Mouse (Mus musculus): ENCODE results near the gene Alox8. TPM values are rescaled to one million over a fixed set of nuclear protein-coding genes. Genes with fewer than 3 reads are reported as not detected.

Alox8 gene
- 0.59 and 0.72 TPM in 2 replicates for polyA plus RNA-seq (2015; fragmentation: Nextera tagmentation; extraction: Ambion mirVana)

DNA sequence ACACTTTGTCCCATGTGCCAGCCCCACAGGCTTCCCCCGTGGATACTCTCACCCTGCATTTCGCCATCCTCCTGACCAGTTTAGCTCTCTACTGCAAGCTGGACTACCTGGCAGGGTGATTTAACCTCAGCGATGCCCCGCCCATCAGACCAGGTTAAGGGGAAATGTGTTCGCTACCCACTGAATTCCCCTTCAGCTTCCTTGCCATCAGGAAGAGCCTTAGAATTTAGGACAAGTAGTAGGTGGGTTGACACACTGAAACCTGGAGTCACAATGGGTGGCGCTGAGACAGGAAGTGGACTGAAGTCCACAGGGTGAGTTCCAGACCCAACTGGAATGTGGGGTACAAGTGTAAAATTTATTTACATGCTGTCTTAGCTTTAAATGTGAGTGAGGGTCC is at the start of gene Alox8:
Gene Alox8, minus strand, starts transcription at position 101 of the 400 bp plus-strand sequence.
- H3K27ac ChIP-seq (ENCODE audit: low read length), result no peak within 1 kb of the TSS
- H3K9ac ChIP-seq (ENCODE audit: low read depth, low read length), result peak within 1 kb of the TSS; percentile 47
- peaks cover 14% of the 10 kb centered on the region for H3K27me3 ChIP-seq (ENCODE audit: control insufficient read depth, insufficient read depth, low read depth, low read length)
- WGBS, result 31% methylated on average over 6 of the region's 6 CpGs
- no peak for ATAC-seq
- peak within 1 kb of the TSS; percentile 28 for H3K4me3 ChIP-seq (ENCODE audit: low read depth, low read length)
- H3K36me3 ChIP-seq (ENCODE audit: control insufficient read depth, insufficient read depth, low read length), result no peaks in the 10 kb centered on the region
- peaks cover 4% of the 10 kb centered on the region; the same call in 1 of the 2 replicates for H3K4me1 ChIP-seq (ENCODE audit: control insufficient read depth, insufficient read depth, low read length)
- H3K4me2 ChIP-seq (ENCODE audit: low read length), result peak within 1 kb of the TSS; percentile 52
- no peaks in the 10 kb centered on the region for H3K9me3 ChIP-seq (replicated peaks; ENCODE audit: control insufficient read depth, low read length, poor library complexity, severe bottlenecking)

DNA sequence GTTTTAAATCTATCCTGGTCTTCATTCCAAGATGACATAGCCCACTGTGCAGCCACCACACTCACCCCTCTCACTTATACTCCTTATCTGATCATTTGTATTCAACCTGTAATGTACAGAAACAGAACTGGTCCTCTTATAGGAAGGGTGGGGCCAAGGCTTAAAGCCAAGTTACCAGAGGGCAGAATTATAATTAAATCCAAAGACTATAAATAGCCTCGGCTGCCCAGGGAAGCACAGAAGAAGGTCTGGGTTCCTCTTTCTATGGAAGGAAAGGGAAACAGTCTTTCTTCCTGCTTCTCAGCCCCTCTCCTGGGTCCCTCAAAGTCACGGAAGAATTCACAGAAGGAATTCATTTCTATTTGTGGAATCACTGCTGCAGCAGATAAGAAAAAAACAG is 48.0 kb upstream of the Alox8 start:
- Histone ChIP-seq H3K9ac (ENCODE audit: low read depth, low read length) (no peak overlapping the region), H3K27ac (ENCODE audit: low read length) (no peak overlapping the region), H3K36me3 (ENCODE audit: control insufficient read depth, insufficient read depth, low read length) (no peaks in the 10 kb centered on the region), H3K4me3 (ENCODE audit: low read depth, low read length) (no peak overlapping the region), H3K27me3 (ENCODE audit: control insufficient read depth, insufficient read depth, low read depth, low read length) (no peaks in the 10 kb centered on the region), H3K4me1 (ENCODE audit: control insufficient read depth, insufficient read depth, low read length) (no peaks in the 10 kb centered on the region), H3K4me2 (ENCODE audit: low read length) (no peak overlapping the region), H3K9me3 (replicated peaks; ENCODE audit: control insufficient read depth, low read length, poor library complexity, severe bottlenecking) (no peaks in the 10 kb centered on the region)
- no peak for ATAC-seq
- WGBS, result 30% methylated on average over 2 of the region's 2 CpGs

DNA sequence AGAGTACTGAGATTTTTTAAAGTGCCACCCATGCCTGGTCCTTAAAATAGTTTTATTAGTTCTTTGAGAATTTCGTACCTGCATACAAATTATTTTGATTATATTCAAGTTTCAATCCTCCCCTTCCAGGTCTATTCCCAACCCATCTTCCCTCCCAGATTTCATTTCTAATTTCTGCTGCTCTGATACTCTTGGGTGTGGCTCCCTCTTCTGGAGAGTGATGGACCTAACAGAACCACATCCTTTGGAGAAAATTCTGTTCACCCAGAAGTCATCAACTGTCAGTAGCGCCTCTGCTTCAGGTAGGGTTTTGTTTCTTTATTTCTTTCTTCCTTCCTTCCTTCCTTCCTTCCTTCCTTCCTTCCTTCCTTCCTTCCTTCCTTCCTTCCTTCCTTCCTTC is 47.3 kb upstream of the Alox8 start:
- Histone ChIP-seq H3K9me3 (replicated peaks; ENCODE audit: control insufficient read depth, low read length, poor library complexity, severe bottlenecking) (no peaks in the 10 kb centered on the region), H3K4me3 (ENCODE audit: low read depth, low read length) (no peak overlapping the region), H3K4me1 (ENCODE audit: control insufficient read depth, insufficient read depth, low read length) (no peaks in the 10 kb centered on the region), H3K27ac (ENCODE audit: low read length) (no peak overlapping the region), H3K4me2 (ENCODE audit: low read length) (no peak overlapping the region), H3K36me3 (ENCODE audit: control insufficient read depth, insufficient read depth, low read length) (no peaks in the 10 kb centered on the region), H3K9ac (ENCODE audit: low read depth, low read length) (no peak overlapping the region), H3K27me3 (ENCODE audit: control insufficient read depth, insufficient read depth, low read depth, low read length) (no peaks in the 10 kb centered on the region)
- no peak for ATAC-seq
- WGBS, result 24% methylated on average over 2 of the region's 2 CpGs

DNA sequence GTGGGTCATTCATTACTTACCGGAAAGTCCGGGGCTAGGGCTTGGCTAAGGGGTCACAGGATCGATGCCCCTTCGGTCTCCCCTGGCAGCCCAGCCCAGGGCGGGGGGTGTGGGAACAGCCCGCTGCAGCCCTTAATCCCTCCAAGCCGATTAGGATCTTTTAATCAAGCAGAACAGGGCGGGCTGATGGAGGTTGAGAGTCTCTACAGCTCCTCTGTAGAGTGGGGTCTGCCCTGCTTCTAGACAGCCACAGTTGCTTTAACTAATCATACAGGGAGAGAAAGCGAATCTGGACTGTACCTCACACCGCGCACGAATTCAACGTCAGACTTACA is 39.2 kb upstream of the Alox8 start, which contains the start of gene Gucy2e:
Gene Gucy2e, minus strand, starts transcription at position 111 of the 335 bp plus-strand sequence.
- H3K9me3 ChIP-seq (replicated peaks; ENCODE audit: control insufficient read depth, low read length, poor library complexity, severe bottlenecking), result no peaks in the 10 kb centered on the region

DNA sequence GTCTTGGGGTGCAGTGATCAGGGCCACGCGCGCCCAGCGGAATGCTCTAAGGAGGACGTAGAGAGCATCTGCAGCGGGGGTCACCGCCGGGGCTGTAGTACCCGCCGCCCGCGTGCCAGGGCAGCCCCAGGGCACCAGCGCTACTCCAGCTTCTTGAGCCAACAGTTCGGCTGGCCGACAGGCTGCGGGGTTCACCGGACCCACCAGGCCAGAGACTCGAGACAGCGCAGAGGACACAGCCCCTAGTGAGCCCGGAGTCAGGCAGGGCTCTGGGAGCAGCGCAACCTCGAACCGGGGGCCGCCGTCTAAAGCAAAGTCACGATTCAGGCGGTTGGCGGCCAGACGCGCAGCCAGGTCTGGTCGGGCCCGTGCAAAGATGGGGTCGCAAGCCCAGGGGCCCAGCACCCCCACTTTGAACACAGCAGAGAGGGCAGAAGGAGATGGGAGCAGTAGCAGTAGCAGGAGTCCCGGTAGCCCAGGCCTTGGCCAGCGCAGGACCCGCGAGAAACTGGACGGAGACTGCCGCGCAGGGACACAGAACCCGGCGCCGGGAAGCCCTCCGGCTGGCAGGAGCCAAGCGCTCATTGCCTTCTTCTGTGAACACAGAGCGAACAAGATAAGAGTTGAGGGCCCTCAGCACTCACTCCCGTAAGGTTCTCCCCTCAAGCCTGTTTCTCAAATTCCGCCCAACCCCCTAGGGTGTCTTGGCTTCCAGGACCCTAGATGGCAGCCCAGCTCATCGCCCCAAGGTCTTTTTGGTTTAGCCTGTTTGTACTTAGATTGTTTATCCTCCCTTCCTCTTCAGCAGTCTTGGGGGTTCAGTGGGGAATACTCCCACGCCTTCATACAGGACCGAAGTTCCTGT is 38.6 kb upstream of the Alox8 start:
- ATAC-seq, result 0 out of 2 replicates have a peak, but pooled peaks have one; percentile 16

More for the DNA sequence above, 39.2 kb upstream of the Alox8 start, which contains the start of gene Gucy2e:
- H3K4me3 ChIP-seq (ENCODE audit: low read depth, low read length), result peak within 1 kb of the TSS; percentile 56
- ATAC-seq, result no peak
- H3K4me2 ChIP-seq (ENCODE audit: low read length), result peak within 1 kb of the TSS; percentile 85
- peaks cover 13% of the 10 kb centered on the region for H3K27me3 ChIP-seq (ENCODE audit: control insufficient read depth, insufficient read depth, low read depth, low read length)
- WGBS, result 9% methylated on average over 13 of the region's 13 CpGs
- H3K9ac ChIP-seq (ENCODE audit: low read depth, low read length), result peak within 1 kb of the TSS; percentile 76
- H3K36me3 ChIP-seq (ENCODE audit: control insufficient read depth, insufficient read depth, low read length), result no peaks in the 10 kb centered on the region
- H3K27ac ChIP-seq (ENCODE audit: low read length), result peak within 1 kb of the TSS; percentile 85
- peaks cover 10% of the 10 kb centered on the region; the same call in 1 of the 2 replicates for H3K4me1 ChIP-seq (ENCODE audit: control insufficient read depth, insufficient read depth, low read length)

DNA sequence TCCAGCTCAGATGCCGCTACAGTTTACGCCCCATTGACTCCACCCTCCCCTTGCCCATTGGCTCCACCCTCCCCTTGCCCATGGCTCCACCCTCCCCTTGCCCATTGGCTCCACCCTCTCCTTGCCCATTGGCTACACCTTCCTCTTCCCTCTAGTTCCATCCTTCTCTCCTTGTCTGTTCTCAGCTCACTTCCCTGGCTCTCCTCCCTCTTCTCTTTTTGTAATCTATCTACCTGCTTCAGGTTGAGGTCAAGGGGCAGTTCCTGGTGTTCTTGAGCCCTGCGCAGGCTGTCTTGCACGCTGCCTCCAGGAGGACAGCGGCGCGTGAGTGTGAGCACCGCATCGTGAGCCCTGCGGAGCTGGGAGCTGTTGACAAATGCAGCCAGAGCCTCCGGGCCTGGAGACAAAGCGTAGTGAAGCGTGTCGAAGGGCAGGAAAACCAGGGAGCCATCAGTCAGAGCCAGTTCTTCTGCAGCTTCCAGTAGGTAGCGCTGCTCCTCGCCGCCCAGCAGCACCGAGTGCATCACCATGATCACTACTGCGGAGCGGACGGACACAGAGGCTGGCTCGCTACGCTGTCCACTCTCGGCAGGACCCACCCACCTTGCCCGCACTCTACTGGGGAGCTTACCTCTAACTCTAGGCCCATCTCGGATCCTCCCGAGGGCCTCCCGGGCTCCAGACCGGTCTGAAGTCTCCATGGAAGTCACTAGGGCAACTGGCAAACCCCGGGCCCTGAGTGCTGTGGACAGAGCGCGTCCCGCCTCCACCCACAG is 37.8 kb upstream of the Alox8 start:
- Histone ChIP-seq H3K27me3 (ENCODE audit: control insufficient read depth, insufficient read depth, low read depth, low read length) (peaks cover 13% of the 10 kb centered on the region), H3K27ac (ENCODE audit: low read length) (peak overlapping the region; percentile 85), H3K36me3 (ENCODE audit: control insufficient read depth, insufficient read depth, low read length) (no peaks in the 10 kb centered on the region), H3K4me2 (ENCODE audit: low read length) (peak overlapping the region; percentile 85), H3K9me3 (replicated peaks; ENCODE audit: control insufficient read depth, low read length, poor library complexity, severe bottlenecking) (no peaks in the 10 kb centered on the region), H3K4me3 (ENCODE audit: low read depth, low read length) (peak overlapping the region; percentile 56), H3K9ac (ENCODE audit: low read depth, low read length) (peak overlapping the region; percentile 76), H3K4me1 (ENCODE audit: control insufficient read depth, insufficient read depth, low read length) (peaks cover 10% of the 10 kb centered on the region; the same call in 1 of the 2 replicates)
- WGBS, result under 1% methylated on average over 33 of the region's 33 CpGs
- ATAC-seq, result peak; percentile 94

More for the DNA sequence above, 38.6 kb upstream of the Alox8 start:
- peak overlapping the region; percentile 85 for H3K27ac ChIP-seq (ENCODE audit: low read length)
- peak overlapping the region; percentile 56 for H3K4me3 ChIP-seq (ENCODE audit: low read depth, low read length)
- H3K4me1 ChIP-seq (ENCODE audit: control insufficient read depth, insufficient read depth, low read length), result peaks cover 10% of the 10 kb centered on the region; the same call in 1 of the 2 replicates
- H3K9me3 ChIP-seq (replicated peaks; ENCODE audit: control insufficient read depth, low read length, poor library complexity, severe bottlenecking), result no peaks in the 10 kb centered on the region
- H3K9ac ChIP-seq (ENCODE audit: low read depth, low read length), result peak overlapping the region; percentile 76
- no peaks in the 10 kb centered on the region for H3K36me3 ChIP-seq (ENCODE audit: control insufficient read depth, insufficient read depth, low read length)
- peaks cover 13% of the 10 kb centered on the region for H3K27me3 ChIP-seq (ENCODE audit: control insufficient read depth, insufficient read depth, low read depth, low read length)
- peak overlapping the region; percentile 85 for H3K4me2 ChIP-seq (ENCODE audit: low read length)
- 3% methylated on average over 49 of the region's 51 CpGs for WGBS

DNA sequence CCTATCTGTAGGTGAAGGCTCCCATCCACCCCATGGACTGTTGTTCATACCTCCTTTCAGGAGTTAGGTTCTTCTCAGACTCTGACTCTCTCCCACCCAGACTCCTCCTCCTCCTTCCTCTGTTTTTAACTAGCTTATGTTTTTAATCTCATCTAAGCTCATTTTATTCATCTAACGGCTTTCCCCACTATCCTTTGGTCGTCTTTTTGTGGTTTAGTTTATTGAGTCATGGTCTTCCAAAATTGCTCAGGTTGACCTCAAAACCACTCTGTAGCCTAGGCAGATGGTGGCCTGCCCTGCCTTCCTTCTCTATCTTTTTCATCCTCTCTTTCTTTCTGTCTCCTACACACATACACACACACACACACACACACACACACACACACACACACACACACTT is 35.5 kb upstream of the Alox8 start:
- Histone ChIP-seq H3K9me3 (replicated peaks; ENCODE audit: control insufficient read depth, low read length, poor library complexity, severe bottlenecking) (no peaks in the 10 kb centered on the region), H3K36me3 (ENCODE audit: control insufficient read depth, insufficient read depth, low read length) (no peaks in the 10 kb centered on the region), H3K9ac (ENCODE audit: low read depth, low read length) (no peak overlapping the region), H3K27ac (ENCODE audit: low read length) (no peak overlapping the region), H3K27me3 (ENCODE audit: control insufficient read depth, insufficient read depth, low read depth, low read length) (peaks cover 13% of the 10 kb centered on the region), H3K4me1 (ENCODE audit: control insufficient read depth, insufficient read depth, low read length) (peaks cover 10% of the 10 kb centered on the region; the same call in 1 of the 2 replicates), H3K4me2 (ENCODE audit: low read length) (no peak overlapping the region), H3K4me3 (ENCODE audit: low read depth, low read length) (no peak overlapping the region)
- no peak for ATAC-seq
- WGBS, result 76% methylated on average over 2 of the region's 2 CpGs

DNA sequence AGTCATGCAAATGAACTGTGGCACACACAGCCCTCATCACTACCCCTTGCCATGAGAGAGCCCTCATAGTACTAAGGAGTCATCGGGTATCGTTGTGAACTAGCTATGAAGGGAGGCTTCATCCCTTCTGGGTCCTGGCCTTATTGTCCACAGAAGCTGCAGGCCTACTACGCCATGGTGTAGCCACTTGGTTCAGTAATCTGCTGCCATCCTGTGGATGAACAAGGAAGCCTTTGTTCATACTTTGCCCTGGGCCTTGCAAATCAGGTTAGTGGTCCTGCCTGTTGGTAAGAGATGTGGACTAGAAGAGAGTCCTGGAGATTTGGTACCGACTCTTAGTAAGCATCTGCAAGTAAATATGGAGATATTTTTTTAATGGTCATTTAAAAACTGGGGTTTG is 32.8 kb upstream of the Alox8 start:
- no peak for ATAC-seq
- H3K36me3 ChIP-seq (ENCODE audit: control insufficient read depth, insufficient read depth, low read length), result no peaks in the 10 kb centered on the region
- no peaks in the 10 kb centered on the region for H3K9me3 ChIP-seq (replicated peaks; ENCODE audit: control insufficient read depth, low read length, poor library complexity, severe bottlenecking)
- no peak overlapping the region for H3K4me2 ChIP-seq (ENCODE audit: low read length)
- no peak overlapping the region for H3K27ac ChIP-seq (ENCODE audit: low read length)
- H3K4me3 ChIP-seq (ENCODE audit: low read depth, low read length), result no peak overlapping the region
- H3K9ac ChIP-seq (ENCODE audit: low read depth, low read length), result no peak overlapping the region
- peaks cover 5% of the 10 kb centered on the region; the same call in 1 of the 2 replicates for H3K27me3 ChIP-seq (ENCODE audit: control insufficient read depth, insufficient read depth, low read depth, low read length)
- whole genome bisulfite sequencing, result 72% methylated on average over 4 of the region's 4 CpGs
- no peaks in the 10 kb centered on the region; the same call in 1 of the 2 replicates for H3K4me1 ChIP-seq (ENCODE audit: control insufficient read depth, insufficient read depth, low read length)

All from midbrain, embryonic 16.5 days (tissue).